Mouse (Mus musculus) hindbrain, embryonic 11.5 days (tissue): Measurements from ENCODE around the gene Angel2. TPM values are rescaled to one million over a fixed set of nuclear protein-coding genes. Genes with fewer than 3 reads are reported as not detected.

Experiments
- ATAC-seq: fragments of 200-750 bp; cut with Nextera tagmentation; 2 replicates; pipeline ENCODE4 v1.8.0; 2017; ENCODE audit warnings: mild to moderate bottlenecking, moderate TSS enrichment, moderate library complexity; ENCODE audit not compliant: low FRiP score
- DNase-seq: peaks from one replicate; pipeline ENCODE4 v3.0.0-alpha.2; 2015; ENCODE audit warnings: low spot score
- H3K27ac ChIP-seq: fragments of 300-500 bp; sonication (generic); 2 replicates; pipeline ENCODE4 v1.5.1; 2014; ENCODE audit warnings: mild to moderate bottlenecking, low read depth, low read length
- H3K27me3 ChIP-seq: fragments of 300-500 bp; sonication (generic); 2 replicates; pipeline ENCODE4 v1.6.1; 2014; ENCODE audit warnings: mild to moderate bottlenecking, low read length, moderate library complexity, mixed read lengths; ENCODE audit not compliant: control insufficient read depth, insufficient read depth
- H3K36me3 ChIP-seq: fragments of 300-500 bp; sonication (generic); 2 replicates; pipeline ENCODE4 v1.6.1; 2014; ENCODE audit warnings: mild to moderate bottlenecking, low read length, moderate library complexity, mixed read lengths; ENCODE audit not compliant: control insufficient read depth, insufficient read depth
- H3K4me1 ChIP-seq: fragments of 300-500 bp; sonication (generic); replicated peaks from 2 replicates; pipeline ENCODE4 v1.6.1; 2014; ENCODE audit warnings: low read length, mixed read lengths; ENCODE audit not compliant: control insufficient read depth, insufficient read depth
- H3K4me2 ChIP-seq: fragments of 300-500 bp; sonication (generic); replicated peaks from 2 replicates; pipeline ENCODE4 v1.6.1; 2014; ENCODE audit warnings: mild to moderate bottlenecking, low read depth, low read length
- H3K4me3 ChIP-seq: fragments of 300-500 bp; sonication (generic); 2 replicates; pipeline ENCODE4 v1.5.1; 2014; ENCODE audit warnings: low read depth, low read length
- H3K9ac ChIP-seq: fragments of 300-500 bp; sonication (generic); 2 replicates; pipeline ENCODE4 v1.6.1; 2014; ENCODE audit warnings: low read depth, low read length
- H3K9me3 ChIP-seq: fragments of 300-500 bp; sonication (generic); 2 replicates; pipeline ENCODE4 v1.6.1; 2016; ENCODE audit warnings: low read length; ENCODE audit not compliant: control insufficient read depth
- WGBS: fragments of 180-500 bp; shearing (Covaris S2); extraction: QIAGEN DNeasy Blood & Tissue Kit; methylation state at CpG from one replicate; pipeline ENCODE4 v1.1.7; 2014; 5-methylcytosine and 5-hydroxymethylcytosine counted together
- polyA plus RNA-seq: library from polyadenylated mRNA; unstranded; fragments of >200 nt; fragmentation: Nextera tagmentation; extraction: Ambion mirVana; gene quantifications from 2 replicates; pipeline ENCODE4 v1.2.1, GENCODE M21; 2014

Angel2 gene
- polyA plus RNA-seq, 1 experiment from 2014 or later = 58.4 TPM

GRCm38 (mm10) chr1:190980470-190980869, 55.6 kb downstream of the Angel2 start:
- no peak for DNase-seq
- H3K36me3 ChIP-seq = no peaks in the 10 kb centered on the region
- H3K27ac ChIP-seq = no peak overlapping the region
- no peak overlapping the region for H3K9ac ChIP-seq
- H3K27me3 ChIP-seq = no peaks in the 10 kb centered on the region
- H3K4me3 ChIP-seq = no peak overlapping the region
- no peaks in the 10 kb centered on the region for H3K9me3 ChIP-seq
- peaks cover 4% of the 10 kb centered on the region; the same call in 1 of the 2 replicates for H3K4me1 ChIP-seq
- WGBS = 94% methylated on average over 1 of the region's 1 CpGs
- no peak for ATAC-seq
- no peak overlapping the region for H3K4me2 ChIP-seq

GRCm38 (mm10) chr1:190981412-190981811, 56.5 kb downstream of the Angel2 start:
- ATAC-seq (no peak), DNase-seq (no peak)
- Histone ChIP-seq H3K9me3 (no peaks in the 10 kb centered on the region), H3K27ac (no peak overlapping the region), H3K27me3 (no peaks in the 10 kb centered on the region), H3K36me3 (no peaks in the 10 kb centered on the region), H3K4me1 (peaks cover 4% of the 10 kb centered on the region; the same call in 1 of the 2 replicates), H3K4me2 (no peak overlapping the region), H3K4me3 (no peak overlapping the region), H3K9ac (no peak overlapping the region)
- WGBS = 83% methylated on average over 4 of the region's 4 CpGs

GRCm38 (mm10) chr1:190989437-190990082, 64.6 kb downstream of the Angel2 start:
- H3K36me3 ChIP-seq = no peaks in the 10 kb centered on the region
- ATAC-seq = no peak
- no peak overlapping the region for H3K27ac ChIP-seq
- 83% methylated on average over 9 of the region's 9 CpGs for whole genome bisulfite sequencing
- DNase-seq = no peak
- H3K4me2 ChIP-seq = no peak overlapping the region
- H3K9ac ChIP-seq = no peak overlapping the region
- H3K4me3 ChIP-seq = no peak overlapping the region
- no peaks in the 10 kb centered on the region for H3K4me1 ChIP-seq
- no peaks in the 10 kb centered on the region for H3K9me3 ChIP-seq
- H3K27me3 ChIP-seq = no peaks in the 10 kb centered on the region

GRCm38 (mm10) chr1:190995548-190995947, 70.6 kb downstream of the Angel2 start:
- Histone ChIP-seq H3K9me3 (0 out of 2 replicates have a peak, but pooled peaks cover 5% of the 10 kb centered on the region), H3K4me2 (no peak overlapping the region), H3K9ac (no peak overlapping the region), H3K4me1 (no peaks in the 10 kb centered on the region), H3K27me3 (no peaks in the 10 kb centered on the region), H3K27ac (no peak overlapping the region), H3K4me3 (no peak overlapping the region), H3K36me3 (no peaks in the 10 kb centered on the region)
- 69% methylated on average over 7 of the region's 7 CpGs for WGBS
- DNase-seq = no peak
- no peak for ATAC-seq

- ATAC-seq (no peak), DNase-seq (no peak)
- H3K4me2 ChIP-seq = no peak overlapping the region
- 70% methylated on average over 6 of the region's 6 CpGs for WGBS
- H3K4me3 ChIP-seq = no peak overlapping the region
- no peaks in the 10 kb centered on the region for H3K36me3 ChIP-seq
- H3K27me3 ChIP-seq = no peaks in the 10 kb centered on the region
- 0 out of 2 replicates have a peak, but pooled peaks cover 5% of the 10 kb centered on the region for H3K9me3 ChIP-seq
- H3K4me1 ChIP-seq = no peaks in the 10 kb centered on the region
- H3K27ac ChIP-seq = no peak overlapping the region
- no peak overlapping the region for H3K9ac ChIP-seq
These were observed 71.5 kb downstream of the Angel2 start for GRCm38 (mm10) chr1:190996346-190996877.

Other genes starting within 250 kb of the Angel2 start
- gene Rps6kc1, start 13.3 kb upstream of the Angel2 start, polyA plus RNA-seq = 19.0 and 21.2 TPM in 2 replicates
- 61.0 and 69.7 TPM in 2 replicates for gene Vash2, start 54.2 kb downstream of the Angel2 start, polyA plus RNA-seq
- 9.5 and 9.6 TPM in 2 replicates for gene Flvcr1, start 101.0 kb downstream of the Angel2 start, polyA plus RNA-seq
- gene Spata45, start 111.5 kb downstream of the Angel2 start, polyA plus RNA-seq = not detected in 2 replicates
- 10.4 and 12.7 TPM in 2 replicates for gene Tatdn3, start 137.8 kb downstream of the Angel2 start, polyA plus RNA-seq
- gene Nsl1, start 137.9 kb downstream of the Angel2 start, polyA plus RNA-seq = 17.9 and 20.4 TPM in 2 replicates
- 4.6 TPM in 2 replicates for gene Batf3, start 172.7 kb downstream of the Angel2 start, polyA plus RNA-seq
- gene Fam71a, start 239.7 kb downstream of the Angel2 start, polyA plus RNA-seq = not detected in 2 replicates